Mouse (Mus musculus) limb, embryonic 12.5 days (tissue): ENCODE data around the gene Tagap. TPM values are rescaled to one million over a fixed set of nuclear protein-coding genes. Genes with fewer than 3 reads are reported as not detected.

Experiments
- polyA plus RNA-seq: library from polyadenylated mRNA; unstranded; fragments of >200 nt; fragmentation: Nextera tagmentation; extraction: Ambion mirVana; gene quantifications from 2 replicates; pipeline ENCODE4 v1.2.1, GENCODE M21; 2016

Tagap gene
- polyA plus RNA-seq, 1 experiment from 2014 or later, result 0.41 TPM

Other genes starting within 250 kb of the Tagap start
- 4.1 and 8.0 TPM in 2 replicates for gene Fndc1, start 98.7 kb upstream of the Tagap start, polyA plus RNA-seq
- 46.9 and 52.0 TPM in 2 replicates for gene Rsph3a, start 19.6 kb downstream of the Tagap start, polyA plus RNA-seq
- 0.24 TPM in 1 of 2 replicates, not detected in the other for gene Gm49673, start 221.8 kb downstream of the Tagap start, polyA plus RNA-seq
- gene Rnaset2a, start 222.1 kb downstream of the Tagap start, polyA plus RNA-seq, result 21.4 and 25.2 TPM in 2 replicates
- gene Fgfr1op, start 239.5 kb downstream of the Tagap start, polyA plus RNA-seq, result 46.1 and 49.8 TPM in 2 replicates